Mouse (Mus musculus) G1E (cell line): Measurements from ENCODE around the gene Irs2. TPM values are rescaled to one million over a fixed set of nuclear protein-coding genes. Genes with fewer than 3 reads are reported as not detected.

Experiments used
- ATAC-seq: 2 replicates; pipeline ENCODE4 v1.8.0; 2016; ENCODE audit warnings: mild to moderate bottlenecking; ENCODE audit not compliant: insufficient number of reproducible peaks, poor library complexity, low FRiP score, severe bottlenecking; ENCODE audit errors: extremely low read depth
- DNase-seq: peaks from one replicate; pipeline ENCODE4 v3.0.0; 2012; ENCODE audit warnings: low spot score
- H3K27me3 ChIP-seq: 2 replicates; pipeline ENCODE4 v1.6.1; 2012; ENCODE audit warnings: mild to moderate bottlenecking, low read length, inconsistent platforms; ENCODE audit not compliant: insufficient read depth
- H3K36me3 ChIP-seq: replicated peaks from 2 replicates; pipeline ENCODE3; 2012; ENCODE audit warnings: mild to moderate bottlenecking, inconsistent platforms
- H3K4me1 ChIP-seq: 2 replicates; pipeline ENCODE4 v1.6.1; 2012; ENCODE audit warnings: low read depth, low read length, inconsistent platforms, mixed read lengths; ENCODE audit not compliant: insufficient read depth
- H3K4me3 ChIP-seq: 2 replicates; pipeline ENCODE4 v1.5.1; 2012; ENCODE audit warnings: low read depth, mild to moderate bottlenecking, inconsistent platforms, low read length, moderate library complexity, mixed read lengths
- H3K9me3 ChIP-seq: replicated peaks from 2 replicates; pipeline ENCODE4 v1.6.1; 2012; ENCODE audit warnings: inconsistent platforms
- CTCF ChIP-seq: IDR thresholded peaks from 2 replicates; pipeline ENCODE4 v1.5.1; 2012; ENCODE audit warnings: low read depth, low read length, inconsistent platforms, mixed read lengths
- GATA1 ChIP-seq: IDR thresholded peaks from 2 replicates; pipeline ENCODE4 v1.6.1; 2012; ENCODE audit warnings: borderline replicate concordance, low read length, inconsistent platforms, mixed read lengths
- GATA2 ChIP-seq: IDR thresholded peaks from 2 replicates; pipeline ENCODE4 v1.6.1; 2012; ENCODE audit warnings: low read depth, low read length, inconsistent platforms, borderline replicate concordance
- POLR2AphosphoS5 ChIP-seq: IDR thresholded peaks from 2 replicates; pipeline ENCODE4 v1.6.1; 2012; ENCODE audit warnings: low read depth, low read length, inconsistent platforms; ENCODE audit not compliant: insufficient replicate concordance
- TAL1 ChIP-seq: conservative IDR thresholded peaks from 2 replicates; pipeline ENCODE4 v1.6.1; 2012; ENCODE audit warnings: low read depth, low read length, inconsistent platforms, mixed read lengths
- polyA plus RNA-seq: library from polyadenylated mRNA; stranded (reverse); fragments of >175 nt; gene quantifications from 2 replicates; pipeline ENCODE4 v1.2.3, GENCODE M21; 2012
- total RNA-seq, 2 experiments: library from RNA; stranded (forward) in 1 of 2; stranded (reverse) in 1 of 2; fragments of 200-1000 nt in 1 of 2; fragments of >200 nt in 1 of 2; fragmentation: Nextera tagmentation in 1 of 2; gene quantifications; 2 replicates each; pipeline ENCODE4 v1.2.3; 2014 to 2017

Gene Irs2
- total and polyA plus RNA-seq, 3 experiments: 17.4 to 92.1 (median 78.5) TPM

DNA sequence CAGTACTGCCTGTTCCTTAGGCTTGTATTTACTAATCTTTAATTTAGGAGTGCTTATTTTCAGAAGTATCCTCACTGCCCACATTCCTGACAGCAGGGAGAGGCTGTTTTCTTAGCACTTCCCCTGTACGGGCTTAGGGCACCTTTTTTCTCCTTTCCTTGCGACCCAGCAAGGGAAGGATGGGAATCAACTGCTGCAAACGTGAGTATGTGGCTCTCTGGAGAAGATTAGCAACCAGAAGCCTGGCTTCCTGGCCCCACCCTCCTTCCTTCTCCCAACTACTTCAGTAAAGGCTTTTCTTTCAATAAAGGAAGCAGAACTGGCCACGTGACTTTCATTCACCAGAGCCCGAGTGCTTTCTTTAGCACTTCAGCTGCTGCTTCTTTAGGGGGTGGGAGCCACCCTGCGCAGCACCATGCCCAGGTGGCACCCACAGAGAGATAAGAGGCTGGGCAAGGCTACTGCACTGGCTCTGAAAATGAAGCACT, 7.2 kb downstream of the Irs2 start:
- DNase-seq (no peak), ATAC-seq (peak; percentile 25; the same call in 1 of the 2 replicates)
- TF ChIP-seq GATA1 (no peak), POLR2AphosphoS5 (no peak), GATA2 (no peak), CTCF (no peak), TAL1 (no peak)
- Histone ChIP-seq H3K27me3 (no peaks in the 10 kb centered on the region), H3K4me3 (peak overlapping the region; percentile 87), H3K9me3 (no peaks in the 10 kb centered on the region), H3K36me3 (peaks cover 84% of the 10 kb centered on the region), H3K4me1 (peaks cover 89% of the 10 kb centered on the region)

DNA sequence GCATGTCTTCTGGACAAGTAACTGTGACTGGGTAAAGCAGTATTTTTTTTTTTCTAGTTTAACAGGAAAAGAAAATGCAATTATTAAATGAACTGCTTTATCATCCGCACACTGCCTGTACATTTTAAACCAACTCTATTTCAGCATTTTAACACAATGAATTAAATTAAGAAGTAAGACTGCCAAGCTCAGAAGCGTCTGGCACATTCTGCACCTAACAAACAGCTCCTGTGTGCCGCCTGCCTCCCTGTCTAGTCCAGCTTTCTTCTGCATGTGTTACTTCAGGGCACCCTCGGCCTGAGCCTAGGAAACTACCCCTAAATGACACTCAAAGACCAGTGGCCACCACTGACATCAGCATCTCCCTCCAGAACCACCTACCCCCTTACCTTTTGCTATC, 8.7 kb downstream of the Irs2 start:
- Histone ChIP-seq H3K36me3 (peaks cover 82% of the 10 kb centered on the region), H3K4me1 (peaks cover 89% of the 10 kb centered on the region)

DNA sequence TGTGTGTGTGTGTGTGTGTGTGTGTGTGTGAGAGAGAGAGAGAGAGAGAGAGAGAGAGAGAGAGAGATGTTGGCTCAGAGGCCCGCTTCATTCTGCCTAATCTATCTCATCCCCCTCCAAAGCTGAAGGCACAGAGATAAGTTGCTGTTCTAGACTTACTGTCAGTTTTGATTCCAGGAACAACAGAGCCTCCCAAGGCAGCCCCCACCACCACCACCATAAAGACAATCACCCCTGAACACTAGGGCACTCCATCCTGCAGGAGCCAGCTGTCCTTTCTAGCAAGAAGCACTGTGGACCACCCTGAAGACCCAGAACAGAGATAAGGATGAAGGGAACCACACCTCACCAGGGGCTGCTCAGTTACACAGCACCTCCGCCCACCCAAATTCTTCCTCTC, 12.0 kb downstream of the Irs2 start:
- Histone ChIP-seq H3K4me1 (peaks cover 92% of the 10 kb centered on the region), H3K36me3 (peaks cover 79% of the 10 kb centered on the region), H3K27me3 (no peaks in the 10 kb centered on the region), H3K4me3 (peak overlapping the region; percentile 48; the same call in 1 of the 2 replicates), H3K9me3 (no peaks in the 10 kb centered on the region)
- TF ChIP-seq TAL1: peak; percentile 66
- no peak for TF ChIP-seq POLR2AphosphoS5
- DNase-seq (no peak), ATAC-seq (peak; percentile 56)

More for the DNA sequence above, 8.7 kb downstream of the Irs2 start:
- Histone ChIP-seq H3K27me3 (no peaks in the 10 kb centered on the region), H3K4me3 (peak overlapping the region; percentile 87), H3K9me3 (no peaks in the 10 kb centered on the region)
- ATAC-seq (no peak), DNase-seq (no peak)
- TF ChIP-seq POLR2AphosphoS5 (no peak), GATA2 (no peak), CTCF (no peak), GATA1 (no peak), TAL1 (no peak)

DNA sequence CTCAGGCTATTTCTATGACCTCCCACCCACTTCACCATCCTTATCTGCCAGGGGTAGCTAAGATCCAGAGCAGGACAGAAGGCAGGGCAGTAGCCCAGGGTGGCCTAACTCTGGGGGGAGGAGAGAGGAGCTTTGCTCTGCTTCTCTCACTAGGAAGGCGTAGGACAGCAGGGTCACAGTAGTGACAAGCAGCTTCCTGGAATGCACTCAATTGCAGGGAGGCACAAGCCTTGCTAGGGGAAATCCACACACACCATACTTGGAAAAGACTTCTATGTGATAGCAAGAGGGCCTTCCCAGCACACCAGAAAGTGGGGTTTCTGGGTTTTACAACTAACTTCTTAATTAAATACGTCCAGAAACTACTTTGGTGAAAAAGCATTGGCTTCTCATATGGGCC, 12.5 kb downstream of the Irs2 start:
- H3K4me1 ChIP-seq: peaks cover 92% of the 10 kb centered on the region
- H3K4me3 ChIP-seq: peak overlapping the region; percentile 55; the same call in 1 of the 2 replicates
- H3K36me3 ChIP-seq: peaks cover 79% of the 10 kb centered on the region
- DNase-seq (no peak), ATAC-seq (no peak)
- no peaks in the 10 kb centered on the region for H3K27me3 ChIP-seq
- TF ChIP-seq POLR2AphosphoS5 (no peak; the same call in 1 of the 2 replicates), GATA1 (no peak), TAL1 (no peak), CTCF (no peak), GATA2 (no peak)
- no peaks in the 10 kb centered on the region for H3K9me3 ChIP-seq

DNA sequence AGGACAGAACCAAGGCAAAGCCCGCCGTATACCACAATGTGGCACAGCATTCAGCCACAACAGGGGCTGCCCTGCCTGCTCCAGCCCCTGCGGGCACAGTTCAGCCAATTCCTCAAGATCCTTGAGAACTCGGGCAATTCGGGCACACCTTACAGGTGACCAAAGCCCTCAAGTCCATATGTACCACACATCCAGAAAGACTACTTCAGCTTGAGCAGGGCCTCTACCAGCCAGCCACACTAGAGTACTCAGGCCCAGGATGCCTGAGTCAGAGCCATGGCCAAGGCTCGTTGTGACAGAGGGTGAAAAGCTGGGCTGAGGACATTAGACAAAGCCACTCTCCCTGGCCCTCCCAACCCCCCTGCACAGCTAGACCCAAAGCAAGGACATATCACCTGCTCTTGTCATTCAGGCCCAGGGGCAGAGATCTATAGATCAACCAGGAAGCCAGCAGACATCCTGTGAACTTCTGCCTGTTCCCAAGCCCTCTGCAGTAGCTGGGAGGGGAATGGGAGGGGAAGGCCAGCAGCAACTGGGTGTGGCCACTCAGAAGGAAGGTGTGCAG, 13.8 kb downstream of the Irs2 start:
- H3K4me3 ChIP-seq: peak overlapping the region; percentile 60; the same call in 1 of the 2 replicates
- H3K4me1 ChIP-seq: peaks cover 90% of the 10 kb centered on the region
- ATAC-seq: no peak
- H3K27me3 ChIP-seq: no peaks in the 10 kb centered on the region
- peaks cover 74% of the 10 kb centered on the region for H3K36me3 ChIP-seq
- DNase-seq: no peak
- H3K9me3 ChIP-seq: no peaks in the 10 kb centered on the region
- TF ChIP-seq GATA1 (no peak), POLR2AphosphoS5 (peak; percentile 47; the same call in 1 of the 2 replicates), TAL1 (no peak)

DNA sequence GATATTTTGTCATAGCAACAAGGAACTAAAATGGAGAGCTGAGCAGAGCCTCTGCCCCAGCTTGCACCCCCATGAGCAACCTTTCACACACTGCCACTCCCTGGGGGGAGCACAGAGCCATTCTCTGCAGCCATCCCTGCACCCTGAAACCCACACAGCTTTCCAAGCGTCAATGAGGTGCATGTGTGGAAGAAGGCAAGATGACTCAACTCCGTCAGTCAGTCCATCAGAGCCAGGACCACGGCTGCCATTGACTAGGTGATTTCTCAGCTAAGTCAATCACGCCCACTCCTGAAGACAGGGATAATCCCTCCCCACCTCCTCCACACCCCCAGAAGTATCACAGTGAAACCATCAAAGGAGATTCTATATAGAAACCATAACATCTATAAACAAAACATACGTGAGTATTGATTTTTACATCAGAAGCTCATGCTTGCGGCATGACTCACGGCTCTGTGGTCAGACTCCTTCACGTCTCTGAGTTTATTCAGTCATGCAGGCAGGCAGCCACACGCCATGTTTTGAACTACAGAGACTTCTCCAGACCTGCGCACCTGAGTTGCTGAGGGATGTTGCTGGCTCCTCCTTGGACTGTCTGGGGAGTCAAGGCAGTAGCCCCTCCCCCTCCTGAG, 14.6 kb downstream of the Irs2 start:
- Histone ChIP-seq H3K27me3 (no peaks in the 10 kb centered on the region), H3K4me1 (peaks cover 93% of the 10 kb centered on the region), H3K36me3 (peaks cover 81% of the 10 kb centered on the region), H3K9me3 (no peaks in the 10 kb centered on the region), H3K4me3 (peak overlapping the region; percentile 60; the same call in 1 of the 2 replicates)
- DNase-seq (no peak), ATAC-seq (no peak)
- TF ChIP-seq GATA1 (no peak), GATA2 (no peak), POLR2AphosphoS5 (no peak), TAL1 (no peak), CTCF (no peak)
